Mouse (Mus musculus): ENCODE measurements around the gene Ccdc151.

Gene Ccdc151

DNA sequence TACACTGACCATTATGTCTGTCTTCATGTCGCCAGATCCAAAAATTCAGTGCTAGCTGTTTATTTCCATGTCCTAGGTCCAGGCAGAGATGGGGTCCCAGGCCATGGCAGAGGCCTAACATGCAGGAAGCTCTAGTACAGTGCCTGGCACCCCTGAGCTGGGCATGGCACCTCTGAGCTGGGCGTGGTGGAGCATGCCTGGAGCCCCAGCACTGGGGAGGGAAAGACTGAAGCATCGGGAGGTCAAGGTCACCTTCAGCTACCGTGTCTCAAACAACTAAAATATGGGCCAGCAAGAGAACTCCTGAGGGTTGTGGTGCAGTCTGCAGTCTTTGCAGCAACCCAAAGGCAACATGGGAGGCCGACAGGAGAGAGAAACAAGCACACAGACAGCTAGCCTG, 44.1 kb downstream of the Ccdc151 start:
- no peak for DNase-seq (ENCODE audit: low spot score)

DNA sequence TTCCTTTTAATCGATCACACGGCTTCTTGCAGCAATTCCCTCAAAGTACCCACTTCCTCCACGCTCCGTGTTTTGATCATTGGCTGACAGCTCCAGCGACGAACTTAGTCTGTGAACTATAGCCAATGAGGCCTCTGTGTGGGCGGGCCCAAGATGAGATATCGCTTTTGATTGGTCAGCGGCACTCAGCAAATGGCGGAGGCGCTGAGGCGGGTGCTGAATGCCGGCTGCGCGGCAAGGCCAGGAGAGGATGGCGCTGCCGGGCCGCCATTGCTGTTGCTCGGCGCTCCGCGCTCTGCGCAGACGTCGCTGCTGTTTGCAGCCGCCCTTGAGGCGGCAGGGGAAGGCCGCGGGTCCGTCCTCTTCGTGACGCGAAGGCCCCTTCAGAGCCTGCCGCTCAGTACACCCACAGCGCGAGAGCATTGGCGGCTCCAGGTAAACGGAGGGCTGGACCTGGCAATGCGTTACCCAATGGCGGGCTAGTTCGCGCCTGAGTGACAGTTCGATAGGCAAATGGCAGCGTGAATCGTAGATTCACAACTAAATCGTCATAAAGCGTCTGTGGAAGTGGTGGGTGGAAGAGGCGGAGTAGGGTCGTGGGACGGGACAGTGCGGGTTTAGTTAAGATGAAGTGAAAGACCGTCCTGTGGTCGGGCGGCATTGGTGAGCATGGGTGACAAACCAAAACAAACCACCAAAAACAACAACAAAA, 46.7 kb downstream of the Ccdc151 start, which contains the start of gene Swsap1:
Gene Swsap1, plus strand, starts transcription at position 186 of the 712 bp plus-strand sequence.
- DNase-seq (ENCODE audit: low spot score) = peak; percentile 97

DNA sequence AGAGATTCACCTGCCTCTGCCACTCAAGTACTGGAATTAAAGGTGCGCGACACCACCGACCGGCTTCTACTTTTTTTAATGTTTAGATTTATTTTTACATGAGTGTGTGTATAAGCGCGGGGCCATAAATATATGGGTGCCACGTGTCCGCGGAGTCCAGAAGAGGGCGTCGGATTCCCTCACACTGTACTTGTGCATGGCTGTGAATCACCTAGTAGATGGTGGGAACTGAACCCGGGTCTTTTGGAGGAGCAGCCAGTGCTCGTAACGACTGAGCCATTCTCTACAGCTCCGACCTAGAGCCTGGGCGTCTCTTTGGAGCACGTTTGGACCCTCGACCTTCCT, 47.2 kb downstream of the Ccdc151 start:
- DNase-seq (ENCODE audit: low spot score) = no peak

DNA sequence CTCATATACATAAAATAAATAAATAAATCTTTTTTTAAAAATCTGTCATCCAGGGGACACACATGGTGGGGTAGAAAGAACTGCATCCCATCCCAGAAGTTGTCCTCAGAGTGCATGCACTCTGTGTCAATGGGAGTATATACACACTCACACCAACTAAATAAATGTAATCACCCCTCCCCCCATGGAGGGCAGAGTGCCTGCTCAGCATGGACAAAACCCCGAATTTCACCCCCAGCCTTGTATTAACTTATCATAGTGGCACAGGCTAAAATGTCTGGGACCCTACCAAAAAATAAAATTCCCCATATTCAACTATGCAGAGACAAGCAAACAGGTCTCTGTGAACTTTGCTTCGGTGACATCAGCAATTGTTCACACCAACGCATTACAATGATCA, 47.8 kb downstream of the Ccdc151 start:
- no peak for DNase-seq (ENCODE audit: low spot score)

DNA sequence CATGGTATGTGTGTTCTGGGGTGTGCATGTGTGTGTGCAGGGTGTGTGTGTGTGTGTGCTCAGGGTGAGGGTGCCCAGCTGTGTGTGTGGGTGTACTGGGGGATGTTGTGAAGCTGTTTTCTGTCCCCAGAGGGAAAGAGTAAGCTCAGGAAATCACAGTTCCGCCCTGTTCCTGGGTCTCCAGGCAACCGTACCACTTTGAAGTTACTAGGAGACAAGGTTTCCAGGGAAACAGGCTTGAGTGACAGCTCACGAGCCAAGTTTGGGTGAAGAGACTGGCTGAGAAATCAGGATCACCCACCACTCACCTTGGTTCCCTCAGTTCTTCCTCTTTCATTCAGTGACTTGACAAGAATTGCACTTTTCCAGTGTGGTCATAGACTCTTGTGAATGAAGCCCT, 48.8 kb downstream of the Ccdc151 start:
- DNase-seq (ENCODE audit: low spot score) = no peak

DNA sequence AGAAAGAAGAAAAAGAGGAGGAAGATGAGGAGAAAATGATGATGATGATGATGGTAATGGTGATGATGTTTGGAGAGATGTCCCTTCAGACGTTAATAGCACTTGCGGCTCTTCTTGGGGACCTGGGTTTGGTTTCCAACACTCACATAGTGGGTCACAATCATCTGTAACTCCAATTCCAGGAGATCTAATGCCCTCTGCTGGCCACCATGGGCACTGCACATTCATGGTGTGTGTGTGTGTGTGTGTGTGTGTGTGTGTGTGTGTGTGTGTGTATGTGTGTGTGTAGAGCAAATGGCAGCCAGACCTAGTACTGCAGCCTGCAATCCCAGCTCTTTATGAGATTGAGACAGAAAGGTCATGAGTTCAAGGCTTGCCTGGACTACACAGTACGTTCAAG, 50.5 kb downstream of the Ccdc151 start:
- no peak for DNase-seq (ENCODE audit: low spot score)

DNA sequence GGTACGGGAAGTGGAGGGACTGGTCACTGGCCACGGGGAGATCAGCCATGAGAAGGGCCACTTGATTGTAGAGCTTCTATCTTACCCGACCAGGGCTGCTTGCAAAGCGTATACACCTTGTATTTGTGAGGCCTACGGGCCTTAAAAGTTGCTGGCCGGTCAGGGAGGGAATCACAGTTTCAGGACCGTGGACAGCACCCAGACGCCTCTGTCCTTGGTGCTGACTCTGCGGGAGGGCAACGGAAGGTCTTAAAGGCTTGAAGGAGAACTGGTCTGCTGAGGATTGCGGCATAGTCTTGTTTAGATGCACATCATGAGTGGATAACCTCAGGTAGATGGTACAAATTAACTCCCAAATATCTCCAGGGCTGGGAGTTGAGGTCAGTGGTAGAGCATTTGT, 52.1 kb downstream of the Ccdc151 start:
- DNase-seq (ENCODE audit: low spot score) = peak; percentile 89

DNA sequence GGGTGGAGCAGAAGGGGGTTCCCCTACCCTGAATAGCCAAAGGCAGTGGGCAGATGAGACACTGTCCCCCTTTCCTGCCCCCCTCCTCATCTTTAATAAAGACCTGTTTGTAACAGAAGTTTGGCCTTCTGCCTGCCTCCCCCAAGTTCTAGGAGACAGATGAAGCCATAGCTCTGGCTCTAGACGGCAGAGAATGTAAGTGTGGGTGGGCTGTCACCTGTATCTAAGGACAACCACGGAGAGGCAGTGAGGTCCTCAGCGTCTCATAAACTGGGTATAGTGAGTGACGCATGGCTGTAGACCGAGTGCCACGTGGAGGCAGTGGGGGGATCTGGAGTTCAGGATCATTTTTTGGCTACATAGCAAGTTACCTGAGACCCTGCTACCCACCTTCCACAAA, 53.6 kb downstream of the Ccdc151 start:
- no peak for DNase-seq (ENCODE audit: low spot score)

DNA sequence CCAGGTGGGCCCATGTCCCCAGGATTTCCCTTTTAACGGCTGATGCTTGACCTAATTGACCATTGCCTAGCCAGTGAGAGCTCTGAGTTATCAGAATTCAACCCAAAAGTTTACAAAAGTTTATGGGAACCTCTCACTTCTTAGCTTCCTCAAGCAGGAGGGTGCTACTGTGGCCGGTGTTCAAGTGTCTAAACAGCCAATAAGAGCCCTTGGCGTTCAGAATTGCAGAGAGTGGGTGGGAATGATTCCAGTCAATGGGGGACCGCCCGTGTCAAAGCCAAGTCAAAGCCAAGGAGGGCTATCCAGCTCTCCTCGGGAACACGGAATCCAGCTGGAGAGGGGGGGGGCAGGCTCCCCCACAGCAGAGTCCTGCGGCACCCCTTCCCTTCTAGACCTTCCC, 54.3 kb downstream of the Ccdc151 start:
- no peak for DNase-seq (ENCODE audit: low spot score)

DNA sequence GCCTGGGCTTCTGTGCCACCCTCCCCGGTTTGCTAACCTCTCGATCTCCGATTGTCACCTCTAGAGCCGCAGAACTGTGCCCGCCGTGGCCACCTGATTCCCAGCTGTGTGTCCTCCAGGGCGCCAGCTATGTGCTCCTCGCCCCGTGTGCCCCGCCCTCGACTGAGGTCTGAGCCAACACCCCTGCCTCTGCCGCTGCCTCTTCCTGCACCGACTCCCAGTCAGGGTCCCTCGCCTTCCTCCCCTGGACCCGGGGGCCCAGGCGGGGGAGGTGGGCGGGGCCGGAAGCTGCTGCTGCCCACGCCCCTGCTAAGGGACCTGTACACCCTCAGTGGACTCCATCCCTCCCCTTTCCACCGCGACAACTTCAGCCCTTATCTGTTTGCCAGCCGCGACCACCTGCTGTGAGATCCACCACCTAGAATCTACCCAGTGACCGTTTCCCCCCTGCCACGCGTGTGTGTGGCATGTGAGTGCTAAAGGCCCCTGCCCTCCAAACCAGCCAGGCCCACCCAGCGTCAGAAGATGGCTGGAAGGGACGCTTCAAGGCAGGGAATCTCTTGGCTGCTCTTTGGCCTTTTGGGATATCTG, 54.8 kb downstream of the Ccdc151 start:
- no peak for DNase-seq (ENCODE audit: low spot score)

DNA sequence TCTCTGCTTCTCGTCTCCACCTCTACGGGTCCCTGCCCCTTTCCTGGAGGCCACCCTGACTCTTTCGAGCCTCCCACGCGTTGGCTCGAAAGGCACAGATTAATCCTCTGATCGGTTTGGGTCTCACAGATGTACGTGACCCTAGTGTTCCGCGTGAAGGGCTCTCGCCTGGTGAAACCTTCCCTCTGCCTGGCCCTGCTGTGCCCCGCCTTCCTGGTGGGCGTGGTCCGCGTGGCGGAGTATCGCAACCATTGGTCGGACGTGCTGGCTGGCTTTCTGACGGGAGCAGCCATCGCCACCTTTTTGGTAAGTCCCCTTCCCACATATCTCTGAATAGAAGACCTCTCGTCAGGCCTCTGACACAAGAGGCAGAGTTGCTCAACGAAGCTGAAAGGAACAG, 58.2 kb downstream of the Ccdc151 start:
- no peak for DNase-seq (ENCODE audit: low spot score)

DNA sequence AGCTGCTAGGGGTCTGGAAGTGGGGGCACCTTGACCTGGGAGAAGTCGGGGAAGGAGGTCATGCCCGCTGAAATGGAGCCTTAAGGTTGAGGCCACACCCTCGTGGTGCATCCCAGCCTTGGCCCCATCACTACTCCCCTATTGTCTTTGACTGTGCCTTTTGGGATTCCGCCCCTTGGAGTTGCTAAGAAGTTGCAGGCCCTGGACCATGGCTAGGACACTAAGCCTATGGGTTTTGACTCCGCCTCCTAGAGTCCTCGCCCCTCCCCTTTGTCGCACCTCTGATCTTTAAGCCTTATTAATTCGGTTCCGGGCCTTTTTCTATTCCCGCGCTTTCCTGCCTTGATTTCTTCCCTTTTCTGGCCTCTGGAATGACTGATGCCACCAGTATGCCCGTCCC, 58.8 kb downstream of the Ccdc151 start:
- no peak for DNase-seq (ENCODE audit: low spot score)

DNA sequence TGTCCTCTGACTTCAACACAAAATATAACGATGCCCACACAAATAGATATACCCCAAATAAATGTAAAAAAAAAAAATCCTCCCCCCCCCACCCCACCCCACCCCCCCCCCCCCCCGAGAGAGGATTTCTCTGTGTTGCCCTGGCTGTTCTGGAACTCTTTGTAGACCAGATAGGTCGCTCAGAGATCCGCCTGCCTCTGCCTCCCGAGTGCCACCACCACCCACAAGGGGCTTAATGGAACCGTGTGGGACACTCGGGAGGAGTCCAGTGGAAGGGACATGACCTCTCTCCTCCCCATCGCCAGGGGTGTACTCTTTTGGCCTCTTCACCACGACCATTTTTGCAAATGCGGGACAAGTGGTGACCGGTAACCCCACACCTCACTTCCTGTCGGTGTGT, 59.4 kb downstream of the Ccdc151 start:
- no peak for DNase-seq (ENCODE audit: low spot score)

Measured in ovary, postnatal 10 days (tissue).